Mouse (Mus musculus) left cerebral cortex, postnatal 36 days (tissue): ENCODE data around the gene Epas1. TPM values are rescaled to one million over a fixed set of nuclear protein-coding genes. Genes with fewer than 3 reads are reported as not detected.

Experiments
- DNase-seq, 2 experiments: peaks; one replicate each; pipeline ENCODE4 v3.0.0; 2021 to 2022; ENCODE audit warnings: low spot score in 2 of 2, mixed read lengths in 1 of 2
- intact Hi-C: fragments of 180-260 bp; cut with DNase I; formaldehyde crosslinking; loops from one replicate; pipeline ENCODE4 v1.15.1; 2025
- total RNA-seq, 2 experiments: library from RNA; stranded (reverse); gene quantifications; 2 replicates each; pipeline ENCODE4 v1.2.3; 2021

Gene Epas1
- total RNA-seq, 2 experiments from 2014 or later: 82.2 to 94.0 TPM

GRCm38 (mm10) chr17:86784405-86784977 is 31.0 kb downstream of the Epas1 start:
- no peak for DNase-seq
- intact Hi-C loops: no loop called here

- intact Hi-C loops: no loop called here
- peak in 1 of 2 experiments; percentile 20 for DNase-seq
Observed at GRCm38 (mm10) chr17:86785612-86786011, 32.1 kb downstream of the Epas1 start.

GRCm38 (mm10) chr17:86786496-86786895 is 33.0 kb downstream of the Epas1 start:
- no peak for DNase-seq
- intact Hi-C loops: no loop called here

- intact Hi-C loops: no loop called here
- no peak for DNase-seq
Observed at GRCm38 (mm10) chr17:86787805-86788204, 34.3 kb downstream of the Epas1 start.

GRCm38 (mm10) chr17:86788316-86788715 is 34.8 kb downstream of the Epas1 start:
- intact Hi-C loops: no loop called here
- no peak for DNase-seq

- intact Hi-C loops: no loop called here
- DNase-seq: no peak
Observed at GRCm38 (mm10) chr17:86791925-86792324, 38.4 kb downstream of the Epas1 start.

- no peak for DNase-seq
- intact Hi-C loops: no loop called here
Observed at GRCm38 (mm10) chr17:86795773-86796172, 42.3 kb downstream of the Epas1 start.

- no peak for DNase-seq
- intact Hi-C loops: no loop called here
Observed at GRCm38 (mm10) chr17:86797031-86797430, 43.5 kb downstream of the Epas1 start.

GRCm38 (mm10) chr17:86798460-86798859 is 45.0 kb downstream of the Epas1 start:
- intact Hi-C loops: no loop called here

GRCm38 (mm10) chr17:86798951-86799350 is 45.5 kb downstream of the Epas1 start:
- intact Hi-C loops: no loop called here

More at GRCm38 (mm10) chr17:86798460-86798859, 45.0 kb downstream of the Epas1 start:
- no peak for DNase-seq

GRCm38 (mm10) chr17:86800535-86800934 is 47.0 kb downstream of the Epas1 start:
- intact Hi-C loops: loop anchor here (5.0 kb wide), 1 partner anchor 43 kb away; no protein-coding TSS in a partner anchor
- no peak for DNase-seq

More at GRCm38 (mm10) chr17:86798951-86799350, 45.5 kb downstream of the Epas1 start:
- no peak for DNase-seq

GRCm38 (mm10) chr17:86801213-86801815 is 47.8 kb downstream of the Epas1 start:
- no peak for DNase-seq
- intact Hi-C loops: loop anchor here (5.0 kb wide), 1 partner anchor 44 kb away; no protein-coding TSS in a partner anchor

GRCm38 (mm10) chr17:86801876-86802275 is 48.4 kb downstream of the Epas1 start:
- DNase-seq: no peak
- intact Hi-C loops: loop anchor here (5.0 kb wide), 1 partner anchor 45 kb away; no protein-coding TSS in a partner anchor

GRCm38 (mm10) chr17:86802351-86802985 is 49.0 kb downstream of the Epas1 start:
- intact Hi-C loops: loop anchor here (5.0 kb wide), 1 partner anchor 45 kb away; no protein-coding TSS in a partner anchor
- DNase-seq: no peak

GRCm38 (mm10) chr17:86803147-86803546 is 49.6 kb downstream of the Epas1 start:
- intact Hi-C loops: loop anchor here (5.0 kb wide), 1 partner anchor 46 kb away; no protein-coding TSS in a partner anchor
- no peak for DNase-seq

GRCm38 (mm10) chr17:86803653-86804052 is 50.2 kb downstream of the Epas1 start:
- DNase-seq: no peak
- intact Hi-C loops: loop anchor here (5.0 kb wide), 1 partner anchor 46 kb away; no protein-coding TSS in a partner anchor

- intact Hi-C loops: loop anchor here (2.0 to 5.0 kb wide), 2 partner anchors 275 to 315 kb away; no protein-coding TSS in a partner anchor
- DNase-seq: no peak
Observed at GRCm38 (mm10) chr17:86812029-86812428, 58.5 kb downstream of the Epas1 start.

- intact Hi-C loops: loop anchor here (5.0 kb wide), 1 partner anchor 317 kb away; no protein-coding TSS in a partner anchor
- no peak for DNase-seq
Observed at GRCm38 (mm10) chr17:86814320-86814719, 60.8 kb downstream of the Epas1 start.

- intact Hi-C loops: loop anchor here (5.0 kb wide), 1 partner anchor 92 kb away; no protein-coding TSS in a partner anchor
- DNase-seq: no peak
Observed at GRCm38 (mm10) chr17:86815016-86815865, 61.7 kb downstream of the Epas1 start.
